Mouse (Mus musculus): ENCODE results near the gene Abi3. TPM values are rescaled to one million over a fixed set of nuclear protein-coding genes. Genes with fewer than 3 reads are reported as not detected.
A peak's percentile ranks its signal among the peaks of the same experiment; 100 is the strongest.
"Not testable (repeated sequence)": the region's sequence is repeated elsewhere in the genome, so short reads cannot be mapped to it uniquely, and the experiment has no call there.

Gene Abi3
- total RNA-seq (2018; cell fraction: chromatin; rRNA removed), result 100 to 1,000 TPM in 2 of 26 experiments, 10 to 100 TPM in 22, 1 to 10 TPM in 2; 5.7 to 110 (median 41.7) TPM
- total RNA-seq (2018; cell fraction: cytosol; rRNA removed), result 10 to 100 TPM; 10.2 to 71.2 (median 34.2) TPM
- 10 to 100 TPM; 10.8 to 88.2 (median 46.4) TPM for total RNA-seq (2018; cell fraction: nucleus; rRNA removed)
- 22.4 to 35.6 TPM (median 30.2 TPM) in 3 replicates for polyA plus RNA-seq (2018)

DNA sequence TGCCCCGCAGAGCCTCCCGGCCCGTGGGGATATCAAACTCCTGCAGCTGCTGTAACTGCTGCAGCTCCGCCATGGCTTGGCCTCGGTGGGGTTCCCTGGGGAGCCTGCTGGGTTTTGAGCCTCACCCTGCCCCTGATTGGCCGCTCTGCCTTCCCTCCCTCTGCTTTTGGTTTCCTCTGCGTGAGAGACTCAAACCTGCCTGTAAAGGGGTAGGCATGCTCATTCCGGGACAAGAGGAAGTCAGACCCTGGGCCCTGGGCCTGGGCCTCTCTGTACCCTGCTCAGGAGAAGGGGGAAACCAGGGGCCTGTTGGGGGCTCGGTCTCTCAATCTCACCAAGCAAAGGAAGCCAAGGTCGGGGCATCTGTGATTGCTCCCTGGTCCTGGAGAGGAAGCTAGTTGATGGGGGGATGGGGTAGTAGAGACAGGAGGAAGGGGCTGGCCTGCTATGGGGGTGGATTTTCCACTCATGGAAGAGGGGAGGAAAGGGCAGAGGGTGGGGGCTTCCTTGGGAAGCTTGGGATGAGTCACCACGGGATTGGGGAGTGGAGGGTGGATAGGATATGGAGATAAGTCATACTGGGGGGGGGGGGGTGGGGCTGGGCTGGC is at the start of gene Abi3:
Abi3 (minus strand) TSS at position 403 of the 608 bp plus-strand sequence.
- Histone ChIP-seq H3K36me3 (ENCODE audit: inconsistent target) (peaks cover 10% of the 10 kb centered on the region), H3K27ac (peak within 1 kb of the TSS; percentile 77), H3K79me2 (ENCODE audit: inconsistent target) (peaks cover 63% of the 10 kb centered on the region; the same call in 1 of the 2 replicates), H3K4me3 (ENCODE audit: inconsistent target) (peak within 1 kb of the TSS; percentile 40)
- WGBS (ENCODE audit: missing documents), result 10% methylated on average over 11 of the region's 11 CpGs

DNA sequence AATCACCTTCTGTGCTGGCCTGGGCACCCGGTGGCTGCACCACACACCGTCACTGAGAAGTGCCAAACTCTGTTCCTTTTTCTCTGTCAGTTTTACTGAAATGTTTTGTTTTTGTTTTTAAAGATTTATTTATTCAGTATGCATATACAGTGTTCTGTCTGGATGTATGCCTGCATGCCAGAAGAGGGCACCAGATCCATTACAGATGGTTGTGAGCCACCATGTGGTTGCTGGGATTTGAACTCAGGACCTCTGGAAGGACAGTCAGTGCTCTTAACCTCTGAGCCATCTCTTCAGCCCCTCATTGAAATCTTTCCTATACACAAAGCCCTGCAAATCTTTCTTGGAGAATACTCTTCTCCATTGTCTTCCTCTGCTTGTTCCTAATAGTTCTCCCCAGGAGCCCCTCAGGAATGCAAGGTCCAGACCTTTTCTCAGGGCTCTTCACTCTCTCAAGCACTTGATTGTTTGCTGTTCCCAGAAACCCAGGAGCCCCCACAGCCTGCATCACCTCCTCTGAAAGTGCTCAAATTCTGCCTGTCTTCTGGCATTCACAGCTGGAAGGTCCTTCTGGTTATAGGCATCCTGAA is 48.3 kb upstream of the Abi3 start:
- H3K4me3 ChIP-seq (ENCODE audit: inconsistent target), result no peak overlapping the region
- H3K27ac ChIP-seq, result no peak overlapping the region
- WGBS (ENCODE audit: missing documents), result 80% methylated on average over 2 of the region's 2 CpGs
- H3K79me2 ChIP-seq (ENCODE audit: inconsistent target), result no peaks in the 10 kb centered on the region
- no peaks in the 10 kb centered on the region for H3K36me3 ChIP-seq (ENCODE audit: inconsistent target)

DNA sequence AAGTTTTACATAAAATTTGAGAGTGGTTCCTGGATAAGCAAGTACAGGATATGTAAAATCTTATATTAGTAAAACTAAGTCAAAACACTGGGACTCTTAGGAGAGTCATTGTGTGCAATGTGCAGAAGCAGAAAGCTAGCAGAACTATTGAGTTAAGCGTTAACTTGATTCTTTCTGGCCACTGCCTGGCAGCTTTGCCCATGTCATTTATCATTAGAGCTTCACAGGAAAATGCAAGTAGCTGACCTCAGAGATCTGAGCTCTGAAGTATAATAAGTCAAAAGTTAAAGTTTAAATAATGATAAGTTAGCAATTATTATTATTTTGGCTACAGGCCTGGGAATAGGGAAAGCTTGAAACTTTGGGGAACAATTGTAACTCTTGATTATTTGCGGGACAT is 37.6 kb upstream of the Abi3 start:
- H3K36me3 ChIP-seq (ENCODE audit: inconsistent target); H3K79me2 ChIP-seq (ENCODE audit: inconsistent target); H3K27ac ChIP-seq; H3K4me3 ChIP-seq (ENCODE audit: inconsistent target): not testable (repeated sequence)
- 89% methylated on average over 2 of the region's 2 CpGs for WGBS (ENCODE audit: missing documents)

DNA sequence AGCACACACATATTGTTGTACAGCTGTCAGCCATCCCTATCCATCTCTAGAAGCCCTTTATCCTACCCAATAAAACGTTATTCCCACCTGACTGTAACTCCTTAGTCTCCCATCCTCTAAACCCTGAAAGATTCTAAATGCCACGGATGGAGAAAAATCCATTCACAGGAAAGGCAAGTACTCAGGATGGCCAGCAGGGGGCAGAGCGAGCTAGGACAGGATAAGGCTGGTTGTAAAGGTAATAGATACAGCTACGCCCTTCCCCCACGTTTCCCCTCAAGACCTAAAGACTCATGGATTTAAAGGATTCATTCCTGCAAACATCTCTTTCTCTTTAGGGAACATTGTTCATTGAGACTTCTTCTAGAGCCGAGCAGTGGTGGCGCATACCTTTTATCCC is 34.0 kb upstream of the Abi3 start:
- H3K36me3 ChIP-seq (ENCODE audit: inconsistent target), result no peaks in the 10 kb centered on the region
- H3K4me3 ChIP-seq (ENCODE audit: inconsistent target), result no peak overlapping the region
- no peaks in the 10 kb centered on the region for H3K79me2 ChIP-seq (ENCODE audit: inconsistent target)
- 21% methylated on average over 7 of the region's 7 CpGs for WGBS (ENCODE audit: missing documents)
- no peak overlapping the region for H3K27ac ChIP-seq

DNA sequence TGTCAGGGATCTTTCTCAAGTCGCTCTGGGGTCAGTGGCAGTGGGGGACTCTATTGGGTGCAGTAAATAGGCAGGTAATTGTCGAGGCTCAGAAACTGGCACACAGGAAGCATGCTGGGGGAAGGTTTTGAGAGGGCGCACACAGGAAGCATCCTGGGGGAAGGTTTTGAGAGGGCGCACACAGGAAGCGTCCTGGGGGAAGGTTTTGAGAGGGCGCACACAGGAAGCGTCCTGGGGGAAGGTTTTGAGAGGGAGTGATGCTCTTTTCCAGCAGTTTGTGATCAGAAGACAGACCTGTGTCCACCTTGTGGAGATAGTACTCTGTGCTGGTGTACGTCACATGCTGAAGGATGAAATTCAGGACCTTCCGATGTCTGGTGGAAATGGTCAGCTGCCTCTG is 33.5 kb upstream of the Abi3 start:
- Histone ChIP-seq H3K36me3 (ENCODE audit: inconsistent target) (no peaks in the 10 kb centered on the region), H3K4me3 (ENCODE audit: inconsistent target) (no peak overlapping the region), H3K27ac (no peak overlapping the region), H3K79me2 (ENCODE audit: inconsistent target) (no peaks in the 10 kb centered on the region)
- 38% methylated on average over 9 of the region's 9 CpGs for WGBS (ENCODE audit: missing documents)

DNA sequence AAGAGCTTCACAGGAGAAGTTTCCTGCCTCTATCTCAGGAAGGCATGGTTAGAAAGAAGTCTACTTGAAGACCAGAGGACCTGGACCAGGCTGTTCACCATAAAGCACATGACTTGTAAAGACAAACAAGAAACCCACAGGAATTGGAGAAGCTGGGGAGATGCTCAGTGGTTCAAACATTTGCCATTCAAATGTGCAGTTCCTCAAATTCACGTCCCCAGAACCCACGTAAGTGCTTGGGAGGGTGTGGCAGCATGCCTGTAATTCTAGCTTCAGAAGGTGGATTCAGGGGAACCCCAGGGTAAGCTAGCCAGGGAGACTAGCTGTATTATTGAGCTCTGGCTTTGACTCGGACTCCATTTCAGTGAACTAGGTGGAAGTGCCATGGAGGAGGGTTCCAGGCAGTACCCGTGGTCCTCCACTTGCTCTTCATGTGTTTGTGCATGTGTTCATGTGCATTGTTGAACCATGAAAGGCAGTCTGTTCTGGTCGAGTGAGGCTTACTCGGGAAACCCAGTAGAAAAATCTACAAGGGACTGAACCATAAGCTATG is 27.7 kb upstream of the Abi3 start:
- WGBS (ENCODE audit: missing documents), result 54% methylated on average over 6 of the region's 6 CpGs
- peak overlapping the region; percentile 52 for H3K27ac ChIP-seq
- no peaks in the 10 kb centered on the region for H3K79me2 ChIP-seq (ENCODE audit: inconsistent target)
- no peak overlapping the region for H3K4me3 ChIP-seq (ENCODE audit: inconsistent target)
- no peaks in the 10 kb centered on the region for H3K36me3 ChIP-seq (ENCODE audit: inconsistent target)

DNA sequence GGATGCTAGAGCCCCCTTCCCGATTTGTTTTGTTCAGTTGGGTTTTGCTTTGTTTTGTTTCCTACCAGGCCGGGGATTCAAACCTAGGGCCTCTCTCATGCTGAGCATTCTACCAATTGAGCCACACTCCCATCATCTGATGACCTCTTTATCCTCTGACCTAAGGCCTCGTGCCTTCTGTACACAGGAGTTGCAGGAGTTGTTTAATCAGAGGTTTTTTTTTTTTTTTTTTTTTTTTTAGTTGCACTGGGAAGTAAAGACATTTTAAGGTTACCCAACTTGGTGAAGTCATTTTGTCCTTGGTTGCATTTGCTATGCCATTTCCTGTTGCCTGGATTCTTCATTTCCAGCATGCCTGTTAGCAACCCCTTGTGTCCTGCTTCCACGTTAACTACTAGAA is 27.2 kb upstream of the Abi3 start:
- Histone ChIP-seq H3K79me2 (ENCODE audit: inconsistent target) (no peaks in the 10 kb centered on the region), H3K36me3 (ENCODE audit: inconsistent target) (no peaks in the 10 kb centered on the region), H3K27ac (peak overlapping the region; percentile 52), H3K4me3 (ENCODE audit: inconsistent target) (no peak overlapping the region)
- WGBS (ENCODE audit: missing documents), result 60% methylated on average over 4 of the region's 4 CpGs

DNA sequence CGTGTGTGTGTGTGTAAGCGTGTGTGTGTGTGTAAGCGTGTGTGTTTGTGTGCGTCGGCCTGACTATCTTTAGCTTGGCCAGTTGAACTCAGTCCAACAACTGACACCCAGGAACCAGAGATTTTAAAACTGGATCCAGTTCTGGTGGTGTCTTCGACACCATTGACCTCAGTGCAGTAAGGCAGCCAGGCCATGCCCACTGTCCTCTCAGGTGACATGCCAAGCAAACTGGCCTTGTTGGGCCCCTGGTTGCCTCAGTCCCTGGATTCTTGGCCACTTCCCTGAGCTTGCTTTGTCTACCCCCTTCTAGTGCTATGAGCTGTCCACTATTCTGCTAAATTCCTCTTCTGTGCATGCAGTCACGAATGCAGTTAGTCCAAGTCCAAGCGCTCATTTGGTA is 19.1 kb upstream of the Abi3 start:
- H3K27ac ChIP-seq, result no peak overlapping the region
- 97% methylated on average over 7 of the region's 8 CpGs for WGBS (ENCODE audit: missing documents)
- H3K36me3 ChIP-seq (ENCODE audit: inconsistent target), result no peaks in the 10 kb centered on the region
- no peaks in the 10 kb centered on the region for H3K79me2 ChIP-seq (ENCODE audit: inconsistent target)
- no peak overlapping the region for H3K4me3 ChIP-seq (ENCODE audit: inconsistent target)

DNA sequence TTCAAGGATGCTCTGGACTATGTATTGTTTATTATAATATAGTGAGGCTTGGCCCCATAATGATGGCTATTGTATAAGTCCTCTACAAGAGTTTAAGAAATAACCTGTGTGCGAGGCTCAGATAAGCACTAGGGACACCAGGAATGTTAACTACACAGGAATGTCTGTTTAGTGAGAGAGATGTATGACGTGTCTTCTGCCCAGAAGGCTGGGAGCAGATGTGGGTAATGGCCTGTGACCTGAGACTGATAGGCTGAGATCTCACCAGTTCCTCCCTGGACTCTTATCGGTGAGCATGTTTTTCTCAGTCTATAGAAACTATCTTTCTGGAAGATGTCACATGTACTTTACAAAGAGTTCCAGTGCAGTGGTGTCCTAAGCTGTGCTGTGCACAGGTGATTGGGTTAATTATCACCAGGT is 17.8 kb upstream of the Abi3 start:
- Histone ChIP-seq H3K4me3 (ENCODE audit: inconsistent target) (peak overlapping the region; percentile 58), H3K79me2 (ENCODE audit: inconsistent target) (no peaks in the 10 kb centered on the region), H3K36me3 (ENCODE audit: inconsistent target) (no peaks in the 10 kb centered on the region), H3K27ac (no peak overlapping the region)
- 66% methylated on average over 3 of the region's 3 CpGs for WGBS (ENCODE audit: missing documents)

DNA sequence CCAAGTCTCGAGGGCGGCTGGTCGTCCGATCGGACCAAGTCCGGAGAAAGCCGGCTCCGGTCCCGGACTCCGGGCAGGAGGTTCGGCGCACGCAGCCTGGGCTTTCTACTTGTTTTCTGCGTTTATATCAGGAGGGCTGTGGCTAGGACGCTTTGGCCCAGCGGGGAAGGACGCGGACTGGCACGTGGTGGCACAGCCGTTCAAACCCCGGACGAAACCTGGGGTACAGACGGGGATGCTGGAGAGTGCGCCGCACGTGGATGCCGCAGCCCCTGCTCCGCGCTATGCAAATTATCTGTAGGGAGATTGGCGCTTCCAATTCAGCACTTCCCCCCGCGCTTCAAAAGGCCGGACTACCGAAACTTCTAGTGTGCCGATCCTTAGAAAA is 17.2 kb upstream of the Abi3 start:
- 1% methylated on average over 35 of the region's 35 CpGs for WGBS (ENCODE audit: missing documents)
- Histone ChIP-seq H3K27ac (peak overlapping the region; percentile 83), H3K36me3 (ENCODE audit: inconsistent target) (no peaks in the 10 kb centered on the region), H3K79me2 (ENCODE audit: inconsistent target) (no peaks in the 10 kb centered on the region), H3K4me3 (ENCODE audit: inconsistent target) (peak overlapping the region; percentile 58)

DNA sequence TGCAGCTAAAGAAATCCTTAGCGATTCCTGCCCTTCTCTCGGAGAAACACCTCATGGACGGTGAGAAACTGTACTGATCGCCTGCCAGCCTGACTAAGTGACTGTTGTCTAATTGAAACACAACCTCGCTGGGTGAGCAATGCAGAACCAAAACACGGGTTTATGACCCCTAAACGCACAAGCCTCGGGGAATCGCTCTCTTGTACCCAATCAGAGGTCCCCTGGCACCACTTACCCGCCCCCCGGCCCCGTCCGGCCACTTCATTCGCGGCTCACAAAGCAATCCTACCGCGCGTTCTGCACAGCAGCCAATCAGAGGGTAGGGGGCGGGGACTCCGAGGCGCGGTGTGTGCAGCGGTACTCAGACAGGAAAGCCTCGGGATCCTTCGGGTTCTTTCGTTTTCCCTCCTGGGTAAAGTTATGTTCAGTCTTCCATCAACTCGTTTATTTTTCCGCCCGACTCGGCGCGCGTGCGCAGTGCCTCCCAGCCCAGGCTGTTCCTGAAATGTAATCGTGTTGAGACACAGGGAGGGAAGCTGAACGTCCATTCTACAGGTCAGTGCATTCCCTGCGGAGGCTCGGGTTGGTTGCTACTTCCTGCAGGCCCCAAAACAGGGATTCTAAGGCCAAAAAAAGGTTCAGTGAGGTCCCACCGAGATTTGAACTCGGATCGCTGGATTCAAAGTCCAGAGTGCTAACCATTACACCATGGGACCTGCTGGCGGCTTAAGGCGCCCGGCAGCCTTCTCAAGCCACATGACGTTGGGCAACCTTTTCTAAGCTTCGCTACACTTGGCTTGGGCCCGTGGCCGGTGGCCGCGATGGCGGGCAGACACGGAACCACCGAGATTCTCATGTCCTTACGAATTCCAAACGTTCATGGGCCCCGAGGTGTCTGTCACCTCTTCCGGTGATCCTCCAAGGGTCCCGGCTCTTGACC is 16.5 kb upstream of the Abi3 start:
- H3K27ac ChIP-seq, result peak overlapping the region; percentile 83

DNA sequence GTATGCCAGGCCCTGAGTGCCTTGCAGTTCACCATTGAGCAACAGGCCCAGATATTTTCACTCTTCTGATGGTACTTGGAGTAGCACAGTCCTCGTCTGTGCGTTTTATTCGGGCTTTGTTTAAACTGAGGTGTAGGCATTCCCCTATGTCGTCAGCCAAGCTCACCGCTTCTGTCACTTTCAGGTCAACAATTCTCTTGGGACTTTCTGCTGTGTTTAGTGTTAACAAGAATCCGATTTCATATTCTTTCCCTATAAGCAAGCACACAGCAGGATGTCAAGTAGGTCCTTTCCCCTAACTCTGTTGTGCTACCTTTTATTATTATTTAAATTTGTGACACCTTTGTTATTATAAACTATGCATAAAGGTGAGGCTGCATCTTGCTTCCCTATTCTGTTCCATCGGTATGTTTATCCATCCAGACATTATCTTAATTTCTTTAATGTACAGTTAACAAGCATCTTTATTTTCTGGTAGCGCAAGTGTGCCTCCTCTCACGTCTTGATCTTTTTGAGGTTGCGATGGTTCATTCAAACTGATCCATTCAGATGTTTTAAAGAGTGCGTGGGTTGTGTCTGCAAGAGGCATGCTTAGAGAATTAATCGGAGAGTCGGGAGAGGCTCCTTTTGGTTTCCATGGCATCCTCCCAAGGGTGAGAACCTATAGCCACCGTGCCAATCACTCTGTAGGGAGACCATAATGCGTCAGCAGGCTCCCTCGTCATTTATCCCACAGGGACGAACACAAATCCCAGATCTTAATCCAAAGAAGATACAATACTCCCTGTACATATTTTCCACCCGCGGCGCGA is 15.6 kb upstream of the Abi3 start:
- Histone ChIP-seq H3K4me3 (ENCODE audit: inconsistent target) (peak overlapping the region; percentile 58), H3K36me3 (ENCODE audit: inconsistent target) (no peaks in the 10 kb centered on the region), H3K27ac (peak overlapping the region; percentile 83), H3K79me2 (ENCODE audit: inconsistent target) (no peaks in the 10 kb centered on the region)
- 31% methylated on average over 21 of the region's 21 CpGs for WGBS (ENCODE audit: missing documents)

More for the DNA sequence above, 16.5 kb upstream of the Abi3 start:
- Histone ChIP-seq H3K4me3 (ENCODE audit: inconsistent target) (peak overlapping the region; percentile 58), H3K36me3 (ENCODE audit: inconsistent target) (no peaks in the 10 kb centered on the region), H3K79me2 (ENCODE audit: inconsistent target) (no peaks in the 10 kb centered on the region)
- WGBS (ENCODE audit: missing documents), result 1% methylated on average over 58 of the region's 58 CpGs

DNA sequence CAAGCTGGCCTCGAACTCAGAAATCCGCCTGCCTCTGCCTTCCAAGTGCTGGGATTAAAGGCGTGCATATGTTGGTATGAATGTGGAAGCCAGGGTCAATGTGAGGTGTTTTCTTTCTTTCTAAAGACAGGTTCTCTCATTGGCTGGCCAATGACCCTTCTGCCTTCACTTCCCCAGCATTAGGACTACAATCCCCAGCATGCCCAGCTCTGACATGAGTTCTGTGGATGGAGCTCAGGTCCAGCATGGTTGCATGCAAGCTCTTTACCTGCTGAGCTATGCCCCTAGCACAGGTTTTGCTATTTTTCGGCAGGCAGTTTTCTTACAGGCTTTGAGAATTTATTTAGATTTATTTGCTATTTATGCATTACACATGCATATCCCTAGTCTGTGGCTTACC is 15.0 kb upstream of the Abi3 start:
- 94% methylated on average over 3 of the region's 4 CpGs for WGBS (ENCODE audit: missing documents)
- H3K79me2 ChIP-seq (ENCODE audit: inconsistent target), result no peaks in the 10 kb centered on the region
- H3K4me3 ChIP-seq (ENCODE audit: inconsistent target), result no peak overlapping the region
- H3K27ac ChIP-seq, result no peak overlapping the region
- H3K36me3 ChIP-seq (ENCODE audit: inconsistent target), result no peaks in the 10 kb centered on the region

DNA sequence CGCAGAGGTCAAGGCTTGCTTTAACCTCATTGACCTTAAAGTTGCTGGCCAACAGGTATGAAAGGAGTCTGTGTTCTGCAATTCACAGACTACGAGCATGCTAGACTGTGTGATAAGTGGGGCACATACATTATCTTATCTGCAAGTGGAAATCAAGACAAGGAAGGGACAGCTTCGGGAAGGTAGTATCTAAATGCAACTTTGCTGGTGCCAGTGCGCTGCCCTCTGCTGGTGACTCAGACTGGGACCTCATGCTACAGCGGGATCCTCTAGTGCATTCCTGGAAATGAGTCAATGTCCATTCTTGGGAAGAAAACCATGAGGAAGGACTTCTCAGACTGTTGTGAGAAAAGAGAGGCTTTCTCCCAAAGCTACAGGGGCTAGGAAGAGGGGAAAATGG is 11.4 kb upstream of the Abi3 start:
- H3K79me2 ChIP-seq (ENCODE audit: inconsistent target), result no peaks in the 10 kb centered on the region
- no peak overlapping the region for H3K27ac ChIP-seq
- no peaks in the 10 kb centered on the region for H3K36me3 ChIP-seq (ENCODE audit: inconsistent target)
- WGBS (ENCODE audit: missing documents), result 37% methylated on average over 5 of the region's 5 CpGs
- H3K4me3 ChIP-seq (ENCODE audit: inconsistent target), result no peak overlapping the region
